33 mouse cellular contexts compared by ENCODE assay signal in the genomic region with DNA sequence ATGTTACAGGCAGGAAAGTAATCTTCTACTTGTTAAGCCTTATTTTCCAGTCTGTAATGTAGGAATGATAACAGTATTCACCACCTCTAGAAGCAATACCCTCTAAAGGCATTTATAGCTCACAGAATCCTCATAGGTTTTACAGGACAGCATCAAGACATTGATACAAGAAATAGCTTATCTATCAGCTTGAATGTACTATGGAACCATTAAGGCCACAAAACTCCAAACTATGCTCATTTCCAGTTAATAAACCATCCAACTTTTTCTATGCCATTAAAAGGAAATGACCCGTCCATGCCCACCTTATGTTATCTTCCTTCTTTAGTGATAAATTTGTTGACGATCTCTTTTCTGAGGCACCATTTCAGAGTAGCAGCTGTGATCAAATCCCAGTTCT.
"Had no signal": no experiment of that assay in that cellular context is flagged by ENCODE, and none has a peak within 500 bp of the region (broad histone marks: within the 10 kb centered on the region; RNA-seq: fewer than 3 reads in every experiment).

No protein-coding gene starts in this region.

- H3K27ac ChIP-seq: heart, embryonic 10.5 days; heart, embryonic 13.5 days; heart, embryonic 15.5 days; hindbrain, embryonic 10.5 days; hindbrain, embryonic 12.5 days; hindbrain, embryonic 13.5 days; hindbrain, embryonic 14.5 days; hindbrain, embryonic 15.5 days; hindbrain, postnatal 0 days; kidney, embryonic 15.5 days; kidney, postnatal 0 days; layer of hippocampus, adult 2 months; left cerebral cortex, adult 2 months had no signal

- H3K4me3 ChIP-seq: heart, embryonic 10.5 days; heart, embryonic 12.5 days; heart, embryonic 13.5 days; heart, embryonic 15.5 days; hindbrain, embryonic 10.5 days; hindbrain, embryonic 12.5 days; hindbrain, embryonic 13.5 days; hindbrain, embryonic 15.5 days; kidney, embryonic 15.5 days; layer of hippocampus, adult 2 months; left cerebral cortex, adult 2 months had no signal

- H3K9me3 ChIP-seq: heart, embryonic 10.5 days; heart, embryonic 12.5 days; heart, embryonic 13.5 days; heart, embryonic 15.5 days; hindbrain, embryonic 10.5 days; hindbrain, embryonic 12.5 days; hindbrain, embryonic 13.5 days; hindbrain, embryonic 15.5 days; kidney, embryonic 15.5 days had no signal

- H3K36me3 ChIP-seq: heart, embryonic 10.5 days; heart, embryonic 12.5 days; heart, embryonic 13.5 days; heart, embryonic 15.5 days; hindbrain, embryonic 12.5 days; hindbrain, embryonic 13.5 days; hindbrain, embryonic 15.5 days; kidney, embryonic 15.5 days had no signal

- H3K4me1 ChIP-seq: heart, embryonic 10.5 days; heart, embryonic 13.5 days; heart, embryonic 15.5 days; hindbrain, embryonic 10.5 days; hindbrain, embryonic 12.5 days; hindbrain, embryonic 13.5 days; hindbrain, embryonic 15.5 days; kidney, embryonic 15.5 days had no signal

- H3K27me3 ChIP-seq: heart, embryonic 12.5 days; heart, embryonic 13.5 days; heart, embryonic 15.5 days; hindbrain, embryonic 12.5 days; hindbrain, embryonic 13.5 days; hindbrain, embryonic 15.5 days; kidney, embryonic 15.5 days had no signal

- H3K9ac ChIP-seq: heart, embryonic 12.5 days; heart, embryonic 13.5 days; heart, embryonic 15.5 days; hindbrain, embryonic 12.5 days; hindbrain, embryonic 13.5 days; hindbrain, embryonic 14.5 days; hindbrain, embryonic 15.5 days; kidney, embryonic 15.5 days had no signal

- DNase-seq: heart, postnatal 10 days; heart, postnatal 14 days; heart, postnatal 36 days; heart, postnatal 4 days; kidney, adult 11 months; kidney, adult 18-20 months; kidney, adult 2 months; kidney, adult 8-10 months; kidney, adult 9 months; kidney, postnatal 10 days; kidney, postnatal 14 days; kidney, postnatal 25 days; kidney, postnatal 36 days; kidney, postnatal 4 days; layer of hippocampus, adult 9-11 months; layer of hippocampus, postnatal 36 days had no signal

- H3K4me2 ChIP-seq: heart, embryonic 11.5 days; heart, embryonic 12.5 days; heart, embryonic 13.5 days; heart, embryonic 15.5 days; hindbrain, embryonic 12.5 days; hindbrain, embryonic 13.5 days; hindbrain, embryonic 14.5 days; hindbrain, embryonic 15.5 days; kidney, embryonic 15.5 days had no signal

- ATAC-seq: hindbrain, embryonic 16.5 days; hindbrain, postnatal 0 days; inflammation-experienced regulatory T-cells, adult 6 months had no signal
